Mouse (Mus musculus) midbrain, embryonic 12.5 days (tissue): ENCODE measurements around the gene Hivep3. TPM values are rescaled to one million over a fixed set of nuclear protein-coding genes. Genes with fewer than 3 reads are reported as not detected.

Experiments
- ATAC-seq: fragments of 200-750 bp; cut with Nextera tagmentation; 2 replicates; pipeline ENCODE4 v1.8.0; 2017; ENCODE audit warnings: low read depth, moderate TSS enrichment, moderate library complexity; ENCODE audit not compliant: low FRiP score
- H3K27ac ChIP-seq: fragments of 300-500 bp; sonication (generic); replicated peaks from 2 replicates; pipeline ENCODE4 v1.5.1; 2016; ENCODE audit warnings: mild to moderate bottlenecking
- H3K27me3 ChIP-seq: fragments of 300-500 bp; sonication (generic); 2 replicates; pipeline ENCODE4 v1.6.1; 2016; ENCODE audit warnings: mild to moderate bottlenecking
- H3K36me3 ChIP-seq: fragments of 300-500 bp; sonication (generic); 2 replicates; pipeline ENCODE4 v1.6.1; 2016
- H3K4me1 ChIP-seq: fragments of 300-500 bp; sonication (generic); 2 replicates; pipeline ENCODE4 v1.6.1; 2016
- H3K4me2 ChIP-seq: fragments of 300-500 bp; sonication (generic); replicated peaks from 2 replicates; pipeline ENCODE4 v1.6.1; 2016; ENCODE audit warnings: mild to moderate bottlenecking, moderate library complexity
- H3K4me3 ChIP-seq: fragments of 300-500 bp; sonication (generic); 2 replicates; pipeline ENCODE4 v1.5.1; 2016; ENCODE audit warnings: mild to moderate bottlenecking
- H3K9ac ChIP-seq: fragments of 300-500 bp; sonication (generic); replicated peaks from 2 replicates; pipeline ENCODE4 v1.6.1; 2016; ENCODE audit warnings: mild to moderate bottlenecking, moderate library complexity
- H3K9me3 ChIP-seq: fragments of 300-500 bp; sonication (generic); 2 replicates; pipeline ENCODE4 v1.6.1; 2016; ENCODE audit warnings: mild to moderate bottlenecking
- WGBS: fragments of 180-500 bp; shearing (Covaris S2); methylation state at CpG from one replicate; pipeline ENCODE4 v1.1.7; 2016; 5-methylcytosine and 5-hydroxymethylcytosine counted together
- polyA plus RNA-seq: library from polyadenylated mRNA; unstranded; fragments of >200 nt; fragmentation: Nextera tagmentation; extraction: Ambion mirVana; gene quantifications from 2 replicates; pipeline ENCODE4 v1.2.1, GENCODE M21; 2016

Gene Hivep3
- polyA plus RNA-seq, 1 experiment from 2014 or later, result 4.5 TPM

- 81% methylated on average over 8 of the region's 8 CpGs for WGBS
- no peak for ATAC-seq
- H3K27me3 ChIP-seq, result no peaks in the 10 kb centered on the region
- H3K36me3 ChIP-seq, result no peaks in the 10 kb centered on the region
- 0 out of 2 replicates have a peak, but pooled peaks cover 5% of the 10 kb centered on the region for H3K4me1 ChIP-seq
- H3K27ac ChIP-seq, result 0 out of 2 replicates have a peak overlapping the region, but pooled peaks have one; percentile 30
- H3K9ac ChIP-seq, result no peak overlapping the region
- H3K4me3 ChIP-seq, result no peak overlapping the region
- no peak overlapping the region for H3K4me2 ChIP-seq
- H3K9me3 ChIP-seq, result peaks cover 7% of the 10 kb centered on the region; the same call in 1 of the 2 replicates
These were observed 188.2 kb downstream of the Hivep3 start for GRCm38 (mm10) chr4:119921723-119922266.

DNA sequence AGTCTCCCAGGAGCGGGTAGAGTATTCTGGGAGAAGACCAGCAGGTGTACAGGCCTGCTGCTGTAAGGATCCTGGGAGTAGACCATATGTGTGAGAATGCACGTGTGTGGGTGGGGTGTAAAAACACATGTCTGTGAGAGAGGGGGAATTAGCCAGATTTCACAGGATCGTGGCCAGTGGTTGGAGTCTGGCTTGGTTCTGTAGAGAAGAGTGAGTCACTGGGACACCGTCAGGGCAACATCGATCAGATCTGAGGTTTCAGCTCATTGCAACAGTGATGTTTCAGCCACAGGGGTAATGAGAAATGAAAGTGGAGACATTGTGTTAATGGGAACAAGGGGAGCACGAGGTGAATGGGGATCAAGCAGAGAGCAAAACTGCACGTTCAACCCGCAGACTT lies 189.4 kb downstream of the Hivep3 start:
- 0 out of 2 replicates have a peak, but pooled peaks cover 5% of the 10 kb centered on the region for H3K4me1 ChIP-seq
- WGBS, result 92% methylated on average over 8 of the region's 8 CpGs
- no peak for ATAC-seq
- H3K4me3 ChIP-seq, result no peak overlapping the region
- no peak overlapping the region for H3K27ac ChIP-seq
- peaks cover 7% of the 10 kb centered on the region; the same call in 1 of the 2 replicates for H3K9me3 ChIP-seq
- no peaks in the 10 kb centered on the region for H3K27me3 ChIP-seq
- no peak overlapping the region for H3K9ac ChIP-seq
- H3K4me2 ChIP-seq, result no peak overlapping the region
- no peaks in the 10 kb centered on the region for H3K36me3 ChIP-seq

DNA sequence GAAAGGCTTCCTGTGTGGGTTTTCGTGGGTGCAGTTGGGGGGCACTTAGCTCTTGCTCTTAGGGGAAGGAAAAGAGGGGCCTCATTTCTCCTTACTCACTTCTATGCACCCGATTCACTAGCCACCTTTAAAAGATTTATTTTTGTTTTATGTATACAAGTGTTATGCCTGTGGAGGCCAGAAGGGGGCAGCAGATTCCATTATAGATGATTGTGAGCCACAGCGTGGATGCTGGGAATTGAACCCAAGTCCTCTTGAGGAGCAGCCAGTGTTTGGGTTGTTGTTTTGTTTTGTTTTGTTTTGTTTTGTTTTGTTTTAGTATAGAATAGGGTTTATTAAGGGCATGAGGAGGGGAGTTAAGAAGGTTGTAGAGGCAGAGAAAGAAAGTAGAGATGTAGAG lies 189.8 kb downstream of the Hivep3 start:
- Histone ChIP-seq H3K4me3 (no peak overlapping the region), H3K4me2 (no peak overlapping the region), H3K36me3 (no peaks in the 10 kb centered on the region), H3K27ac (no peak overlapping the region), H3K9ac (no peak overlapping the region), H3K27me3 (no peaks in the 10 kb centered on the region), H3K4me1 (0 out of 2 replicates have a peak, but pooled peaks cover 5% of the 10 kb centered on the region), H3K9me3 (peaks cover 7% of the 10 kb centered on the region; the same call in 1 of the 2 replicates)
- no peak for ATAC-seq
- 90% methylated on average over 3 of the region's 3 CpGs for WGBS

DNA sequence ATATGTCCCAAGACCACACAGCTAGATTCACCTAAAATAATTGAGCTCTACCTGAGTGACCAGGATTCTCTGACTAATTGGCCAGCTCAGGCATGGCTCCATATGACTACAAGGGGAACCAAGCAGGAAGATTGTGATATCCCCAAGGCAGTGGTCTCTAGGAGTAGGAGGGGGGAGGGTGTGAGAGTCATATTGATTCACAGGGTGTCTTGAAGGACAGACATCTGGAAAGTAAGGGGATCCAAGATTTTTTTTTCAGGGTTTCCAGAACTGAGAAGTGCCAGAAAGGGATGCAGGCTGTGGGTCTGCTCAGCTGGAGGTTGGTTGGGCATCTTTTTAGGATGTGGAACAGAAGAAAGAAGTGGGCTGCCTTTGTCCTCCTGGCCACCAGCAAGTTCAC lies 191.5 kb downstream of the Hivep3 start:
- H3K27ac ChIP-seq, result no peak overlapping the region

DNA sequence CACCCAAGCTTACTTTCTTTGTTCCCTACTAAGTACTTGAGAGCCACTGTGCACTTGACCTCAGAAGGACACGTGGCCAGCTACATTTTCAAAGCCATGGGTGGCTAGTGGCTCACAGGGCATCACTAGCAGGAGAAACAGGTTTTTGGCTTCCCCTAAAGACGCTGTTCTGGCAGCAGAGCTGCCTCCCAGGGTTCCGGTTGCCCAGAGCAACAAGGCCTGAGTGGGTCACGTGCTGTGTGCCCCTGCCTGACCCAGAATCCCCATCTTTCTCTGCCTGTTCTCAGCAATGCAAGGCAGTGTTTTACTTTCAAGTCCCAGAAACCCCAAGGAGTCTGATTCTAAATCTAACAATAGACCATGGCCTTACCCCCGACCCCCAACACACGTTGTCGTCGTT lies 198.3 kb downstream of the Hivep3 start:
- Histone ChIP-seq H3K4me1 (peaks cover 18% of the 10 kb centered on the region), H3K4me3 (no peak overlapping the region), H3K36me3 (no peaks in the 10 kb centered on the region), H3K27me3 (peaks cover 7% of the 10 kb centered on the region; the same call in 1 of the 2 replicates), H3K9me3 (no peaks in the 10 kb centered on the region), H3K27ac (no peak overlapping the region), H3K9ac (no peak overlapping the region), H3K4me2 (no peak overlapping the region)
- WGBS, result 24% methylated on average over 8 of the region's 8 CpGs
- peak; percentile 77 for ATAC-seq

More for the DNA sequence above, 191.5 kb downstream of the Hivep3 start:
- H3K36me3 ChIP-seq, result no peaks in the 10 kb centered on the region
- peaks cover 7% of the 10 kb centered on the region; the same call in 1 of the 2 replicates for H3K9me3 ChIP-seq
- no peaks in the 10 kb centered on the region for H3K27me3 ChIP-seq
- no peak overlapping the region for H3K4me2 ChIP-seq
- no peak overlapping the region for H3K4me3 ChIP-seq
- 0 out of 2 replicates have a peak, but pooled peaks cover 5% of the 10 kb centered on the region for H3K4me1 ChIP-seq
- no peak for ATAC-seq
- H3K9ac ChIP-seq, result no peak overlapping the region

DNA sequence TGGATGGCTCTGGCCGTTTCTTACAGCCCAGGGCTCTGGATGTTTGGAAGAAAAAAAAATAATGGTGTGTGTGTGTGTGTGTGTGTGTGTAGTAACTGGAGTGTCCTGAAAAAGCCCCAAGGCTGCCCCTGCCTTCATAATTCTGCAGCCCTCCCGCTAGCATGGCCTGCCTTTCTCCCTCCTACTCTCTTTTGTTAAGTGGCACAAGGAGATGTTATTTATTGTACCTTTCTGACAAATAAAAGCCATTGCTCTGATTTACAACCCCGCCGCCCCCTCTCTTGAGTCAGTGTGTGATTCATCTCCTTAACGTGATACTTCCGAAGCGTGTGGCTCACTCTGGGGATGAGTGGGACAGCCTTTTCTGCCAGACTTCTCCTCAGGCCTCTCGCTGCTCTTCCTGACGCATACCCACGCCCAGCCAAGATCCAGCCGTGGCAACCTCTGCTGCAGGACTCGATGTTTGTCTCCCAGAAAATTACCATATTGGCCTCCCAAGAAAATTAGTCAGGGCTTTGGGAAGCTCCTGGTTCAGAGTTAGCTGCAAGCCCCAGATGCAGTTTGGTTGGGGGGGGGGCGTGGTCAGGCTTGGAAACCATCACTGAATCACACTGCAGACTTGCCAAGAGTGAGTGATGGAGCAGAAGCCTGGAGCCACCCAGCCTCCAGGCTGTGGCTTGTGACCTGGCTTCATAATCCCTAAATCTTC lies 199.1 kb downstream of the Hivep3 start:
- WGBS, result 52% methylated on average over 13 of the region's 13 CpGs
- Histone ChIP-seq H3K4me2 (no peak overlapping the region), H3K4me3 (no peak overlapping the region), H3K9me3 (no peaks in the 10 kb centered on the region), H3K4me1 (peaks cover 22% of the 10 kb centered on the region), H3K27ac (0 out of 2 replicates have a peak overlapping the region, but pooled peaks have one; percentile 11), H3K36me3 (no peaks in the 10 kb centered on the region), H3K27me3 (peaks cover 7% of the 10 kb centered on the region; the same call in 1 of the 2 replicates), H3K9ac (no peak overlapping the region)
- 0 out of 2 replicates have a peak, but pooled peaks have one; percentile 44 for ATAC-seq

DNA sequence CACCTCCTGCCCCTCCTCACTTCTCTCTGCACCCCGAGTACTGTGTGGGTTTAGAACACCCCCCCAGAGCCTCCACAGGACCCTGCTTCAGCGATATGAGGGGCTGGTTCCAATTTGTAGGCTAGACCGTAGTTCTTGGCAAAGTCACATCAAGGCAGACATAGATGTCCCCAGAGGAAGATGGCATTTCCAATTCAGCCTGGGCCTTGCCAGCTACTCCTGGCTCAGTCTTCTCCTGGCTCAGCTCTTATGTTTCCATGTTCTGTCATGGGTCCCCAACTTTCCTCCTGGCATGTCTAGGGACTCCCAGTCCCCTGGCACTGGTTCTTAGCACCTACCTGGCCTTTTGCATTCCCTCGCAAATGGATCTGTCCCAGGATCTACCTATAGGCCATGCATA lies 201.3 kb downstream of the Hivep3 start:
- ATAC-seq, result no peak

GRCm38 (mm10) chr4:119937876-119938275 lies 204.3 kb downstream of the Hivep3 start:
- no peak overlapping the region for H3K9ac ChIP-seq
- ATAC-seq, result no peak
- H3K36me3 ChIP-seq, result no peaks in the 10 kb centered on the region
- H3K9me3 ChIP-seq, result no peaks in the 10 kb centered on the region
- H3K4me1 ChIP-seq, result peaks cover 11% of the 10 kb centered on the region
- 64% methylated on average over 7 of the region's 7 CpGs for WGBS
- H3K27ac ChIP-seq, result no peak overlapping the region
- no peak overlapping the region for H3K4me2 ChIP-seq
- H3K4me3 ChIP-seq, result no peak overlapping the region
- peaks cover 7% of the 10 kb centered on the region; the same call in 1 of the 2 replicates for H3K27me3 ChIP-seq

More for the DNA sequence above, 201.3 kb downstream of the Hivep3 start:
- Histone ChIP-seq H3K36me3 (no peaks in the 10 kb centered on the region), H3K4me1 (peaks cover 27% of the 10 kb centered on the region), H3K27me3 (peaks cover 7% of the 10 kb centered on the region; the same call in 1 of the 2 replicates), H3K9ac (no peak overlapping the region), H3K4me3 (no peak overlapping the region), H3K9me3 (no peaks in the 10 kb centered on the region), H3K27ac (no peak overlapping the region), H3K4me2 (no peak overlapping the region)
- 85% methylated on average over 4 of the region's 4 CpGs for WGBS

- Histone ChIP-seq H3K36me3 (no peaks in the 10 kb centered on the region), H3K4me3 (no peak overlapping the region), H3K4me2 (no peak overlapping the region), H3K9ac (no peak overlapping the region), H3K27me3 (peaks cover 5% of the 10 kb centered on the region; the same call in 1 of the 2 replicates), H3K27ac (no peak overlapping the region), H3K9me3 (no peaks in the 10 kb centered on the region), H3K4me1 (peaks cover 9% of the 10 kb centered on the region)
- ATAC-seq, result no peak
- 76% methylated on average over 4 of the region's 4 CpGs for WGBS
These were observed 204.9 kb downstream of the Hivep3 start for GRCm38 (mm10) chr4:119938518-119938917.

DNA sequence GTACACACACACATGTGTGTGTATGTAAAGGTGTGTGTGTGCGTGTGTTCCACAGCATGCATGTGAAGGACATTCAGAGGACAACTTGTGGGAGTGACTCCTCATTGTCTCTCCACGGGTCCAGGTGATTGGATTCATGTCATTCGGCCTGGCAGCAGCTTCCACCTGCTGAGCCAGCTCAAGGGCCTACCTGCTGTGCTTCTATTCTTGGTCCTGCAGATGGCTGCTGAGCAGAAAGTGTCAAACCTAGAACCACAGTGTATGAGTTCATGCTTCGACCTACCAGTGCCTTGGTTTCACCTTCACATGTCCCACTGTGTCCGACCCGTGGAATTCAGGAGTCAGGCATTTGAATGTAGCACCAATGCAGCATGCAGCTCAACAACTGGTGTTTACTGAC lies 206.2 kb downstream of the Hivep3 start:
- no peak overlapping the region for H3K4me2 ChIP-seq
- no peaks in the 10 kb centered on the region for H3K9me3 ChIP-seq
- no peak overlapping the region for H3K4me3 ChIP-seq
- 78% methylated on average over 6 of the region's 6 CpGs for WGBS
- no peak for ATAC-seq
- H3K36me3 ChIP-seq, result no peaks in the 10 kb centered on the region
- no peaks in the 10 kb centered on the region for H3K27me3 ChIP-seq
- peaks cover 9% of the 10 kb centered on the region for H3K4me1 ChIP-seq
- no peak overlapping the region for H3K9ac ChIP-seq
- H3K27ac ChIP-seq, result no peak overlapping the region

- H3K9me3 ChIP-seq, result peaks cover 7% of the 10 kb centered on the region
- no peaks in the 10 kb centered on the region for H3K4me1 ChIP-seq
- no peak overlapping the region for H3K4me3 ChIP-seq
- no peak overlapping the region for H3K4me2 ChIP-seq
- no peaks in the 10 kb centered on the region for H3K36me3 ChIP-seq
- no peak overlapping the region for H3K9ac ChIP-seq
- H3K27me3 ChIP-seq, result no peaks in the 10 kb centered on the region
- H3K27ac ChIP-seq, result no peak overlapping the region
- no peak for ATAC-seq
- WGBS, result 74% methylated on average over 3 of the region's 3 CpGs
These were observed 212.8 kb downstream of the Hivep3 start for GRCm38 (mm10) chr4:119946224-119946887.
